Mouse (Mus musculus): ENCODE results near the gene Epc2. TPM values are rescaled to one million over a fixed set of nuclear protein-coding genes. Genes with fewer than 3 reads are reported as not detected.

Epc2 gene
- total and polyA plus RNA-seq, 2 experiments from 2014 or later: 9.0 to 40.2 TPM

- Histone ChIP-seq H3K9ac (replicated peaks; ENCODE audit: low read length, poor library complexity, severe bottlenecking) (no peak overlapping the region), H3K27me3 (ENCODE audit: insufficient read depth, low read length) (no peaks in the 10 kb centered on the region), H3K4me3 (ENCODE audit: low read depth, low read length) (no peak overlapping the region), H3K36me3 (ENCODE audit: insufficient read depth, low read length) (no peaks in the 10 kb centered on the region), H3K4me2 (ENCODE audit: low read depth, low read length, poor library complexity, severe bottlenecking) (no peak overlapping the region), H3K4me1 (ENCODE audit: insufficient read depth, low read length) (no peaks in the 10 kb centered on the region), H3K27ac (ENCODE audit: low read depth, low read length) (no peak overlapping the region), H3K9me3 (ENCODE audit: low read length) (no peaks in the 10 kb centered on the region)
- DNase-seq (ENCODE audit: low spot score): no peak
- TF ChIP-seq CTCF (IDR thresholded peaks at IDR 0.05): no peak
- ATAC-seq (ENCODE audit: low FRiP score): no peak
- 98% methylated on average over 3 of the region's 3 CpGs for whole genome bisulfite sequencing
Measured at GRCm38 (mm10) chr2:49558361-49558760, 107.1 kb downstream of the Epc2 start.

GRCm38 (mm10) chr2:49562688-49563350, 111.5 kb downstream of the Epc2 start:
- H3K4me3 ChIP-seq (ENCODE audit: low read depth, low read length): no peak overlapping the region
- H3K4me2 ChIP-seq (ENCODE audit: low read depth, low read length, poor library complexity, severe bottlenecking): no peak overlapping the region
- DNase-seq (ENCODE audit: low spot score) (no peak), ATAC-seq (ENCODE audit: low FRiP score) (no peak)
- H3K36me3 ChIP-seq (ENCODE audit: insufficient read depth, low read length): no peaks in the 10 kb centered on the region
- no peak for TF ChIP-seq CTCF (IDR thresholded peaks at IDR 0.05)
- H3K9me3 ChIP-seq (ENCODE audit: low read length): no peaks in the 10 kb centered on the region
- WGBS: 61% methylated on average over 10 of the region's 10 CpGs
- H3K27me3 ChIP-seq (ENCODE audit: insufficient read depth, low read length): no peaks in the 10 kb centered on the region
- H3K27ac ChIP-seq (ENCODE audit: low read depth, low read length): no peak overlapping the region
- H3K9ac ChIP-seq (replicated peaks; ENCODE audit: low read length, poor library complexity, severe bottlenecking): no peak overlapping the region
- no peaks in the 10 kb centered on the region for H3K4me1 ChIP-seq (ENCODE audit: insufficient read depth, low read length)

- no peak for TF ChIP-seq CTCF (IDR thresholded peaks at IDR 0.05)
- H3K9ac ChIP-seq (replicated peaks; ENCODE audit: low read length, poor library complexity, severe bottlenecking): no peak overlapping the region
- no peaks in the 10 kb centered on the region for H3K36me3 ChIP-seq (ENCODE audit: insufficient read depth, low read length)
- no peaks in the 10 kb centered on the region for H3K9me3 ChIP-seq (ENCODE audit: low read length)
- no peak overlapping the region for H3K27ac ChIP-seq (ENCODE audit: low read depth, low read length)
- peak; percentile 29 for ATAC-seq (ENCODE audit: low FRiP score)
- H3K4me2 ChIP-seq (ENCODE audit: low read depth, low read length, poor library complexity, severe bottlenecking): no peak overlapping the region
- DNase-seq (ENCODE audit: low spot score): peak; percentile 74
- H3K4me3 ChIP-seq (ENCODE audit: low read depth, low read length): no peak overlapping the region
- H3K27me3 ChIP-seq (ENCODE audit: insufficient read depth, low read length): no peaks in the 10 kb centered on the region
- H3K4me1 ChIP-seq (ENCODE audit: insufficient read depth, low read length): 0 out of 2 replicates have a peak, but pooled peaks cover 2% of the 10 kb centered on the region
- 65% methylated on average over 16 of the region's 16 CpGs for WGBS
Measured at GRCm38 (mm10) chr2:49569862-49570777, 118.8 kb downstream of the Epc2 start.

GRCm38 (mm10) chr2:49570778-49571101, 119.5 kb downstream of the Epc2 start:
- Histone ChIP-seq H3K9me3 (ENCODE audit: low read length) (no peaks in the 10 kb centered on the region), H3K9ac (replicated peaks; ENCODE audit: low read length, poor library complexity, severe bottlenecking) (no peak overlapping the region), H3K27ac (ENCODE audit: low read depth, low read length) (no peak overlapping the region), H3K4me3 (ENCODE audit: low read depth, low read length) (no peak overlapping the region), H3K4me2 (ENCODE audit: low read depth, low read length, poor library complexity, severe bottlenecking) (no peak overlapping the region), H3K4me1 (ENCODE audit: insufficient read depth, low read length) (0 out of 2 replicates have a peak, but pooled peaks cover 2% of the 10 kb centered on the region), H3K36me3 (ENCODE audit: insufficient read depth, low read length) (no peaks in the 10 kb centered on the region), H3K27me3 (ENCODE audit: insufficient read depth, low read length) (no peaks in the 10 kb centered on the region)
- DNase-seq (ENCODE audit: low spot score): no peak
- ATAC-seq (ENCODE audit: low FRiP score): peak; percentile 41; the same call in 1 of the 2 replicates
- WGBS: 67% methylated on average over 6 of the region's 6 CpGs
- no peak for TF ChIP-seq CTCF (IDR thresholded peaks at IDR 0.05)

GRCm38 (mm10) chr2:49571159-49571920, 120.1 kb downstream of the Epc2 start:
- no peak for TF ChIP-seq CTCF (IDR thresholded peaks at IDR 0.05)
- DNase-seq (ENCODE audit: low spot score): no peak
- Histone ChIP-seq H3K4me3 (ENCODE audit: low read depth, low read length) (no peak overlapping the region), H3K4me2 (ENCODE audit: low read depth, low read length, poor library complexity, severe bottlenecking) (peak overlapping the region; percentile 40; the same call in 1 of the 2 replicates), H3K9me3 (ENCODE audit: low read length) (no peaks in the 10 kb centered on the region), H3K4me1 (ENCODE audit: insufficient read depth, low read length) (0 out of 2 replicates have a peak, but pooled peaks cover 2% of the 10 kb centered on the region), H3K27me3 (ENCODE audit: insufficient read depth, low read length) (no peaks in the 10 kb centered on the region), H3K36me3 (ENCODE audit: insufficient read depth, low read length) (no peaks in the 10 kb centered on the region), H3K27ac (ENCODE audit: low read depth, low read length) (0 out of 2 replicates have a peak overlapping the region, but pooled peaks have one; percentile 27), H3K9ac (replicated peaks; ENCODE audit: low read length, poor library complexity, severe bottlenecking) (no peak overlapping the region)
- ATAC-seq (ENCODE audit: low FRiP score): peak; percentile 24
- 75% methylated on average over 11 of the region's 11 CpGs for WGBS
